Mouse (Mus musculus) ES-E14 (cell line): ENCODE measurements at regions not wholly inside any gene's neighbourhood (a gene's known extent, or its start where the extent isn't known, plus 50 kb on each side); places are given as distances from the start of the nearest gene placed in this dataset.

Experiments used
- CHD2 ChIP-seq: IDR thresholded peaks from 2 replicates; pipeline ENCODE4 v1.6.1; 2014; ENCODE audit warnings: mild to moderate bottlenecking, low read depth, low read length, inconsistent platforms
- HCFC1 ChIP-seq: IDR thresholded peaks from 2 replicates; pipeline ENCODE4 v1.6.1; 2012; ENCODE audit warnings: low read length, inconsistent platforms, borderline replicate concordance; ENCODE audit not compliant: insufficient read depth
- MAFK ChIP-seq: IDR thresholded peaks from 2 replicates; pipeline ENCODE4 v1.6.1; 2014; ENCODE audit warnings: mild to moderate bottlenecking, low read depth, low read length, inconsistent platforms; ENCODE audit not compliant: insufficient read depth

DNA sequence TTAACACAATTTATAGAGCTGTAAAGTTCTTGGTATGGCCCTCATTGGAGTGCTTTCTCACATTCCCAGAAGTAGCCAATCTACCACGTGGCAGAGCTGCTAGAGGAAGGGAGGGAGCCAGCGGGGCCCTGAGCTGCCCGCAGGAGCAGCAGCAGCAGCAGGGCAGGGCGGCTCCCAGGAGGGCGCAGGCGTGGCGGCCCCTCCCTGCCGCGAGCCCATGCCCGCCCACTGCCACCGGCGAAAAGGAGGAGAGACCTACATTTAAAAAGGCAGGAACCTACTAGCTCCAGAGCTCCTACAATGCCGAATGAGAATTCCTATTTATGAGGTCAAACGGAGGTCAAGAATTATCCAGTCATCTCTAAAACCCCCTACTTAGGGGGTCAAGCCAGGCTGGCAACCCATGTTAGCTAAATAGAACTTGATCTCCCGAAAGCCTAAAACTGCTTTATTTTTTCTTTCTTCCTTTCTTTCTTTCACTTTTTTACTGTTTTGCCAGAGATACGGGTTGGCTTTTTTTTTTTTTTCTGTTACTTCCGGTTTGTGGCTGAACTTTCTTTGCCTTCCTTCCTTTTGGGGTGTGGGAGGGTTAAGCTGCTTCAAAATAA, 297.9 kb upstream of the Klf3 start:
- no peak for TF ChIP-seq MAFK
- TF ChIP-seq HCFC1: no peak
- TF ChIP-seq CHD2: no peak
